Mouse (Mus musculus): ENCODE measurements around the gene Gm43518. TPM values are rescaled to one million over a fixed set of nuclear protein-coding genes. Genes with fewer than 3 reads are reported as not detected.

Gm43518 gene
- polyA plus RNA-seq, 1 experiment: 0.64 TPM

GRCm38 (mm10) chr5:123931131-123931530 is 3.9 kb downstream of the Gm43518 start:
- H3K27ac ChIP-seq (ENCODE audit: insufficient read depth, low read depth, low read length): peak overlapping the region; percentile 96; the same call in 1 of the 2 replicates
- TF ChIP-seq POLR2A (IDR thresholded peaks at IDR 0.05; ENCODE audit: low read depth, low read length) (no peak), CTCF (conservative IDR thresholded peaks at IDR 0.05; ENCODE audit: insufficient read depth, insufficient read length, low read depth, low read length) (no peak)
- whole genome bisulfite sequencing: 41% methylated on average over 13 of the region's 13 CpGs
- H3K36me3 ChIP-seq (ENCODE audit: control insufficient read depth, insufficient read depth, low read length): no peaks in the 10 kb centered on the region; the same call in 1 of the 2 replicates
- no peaks in the 10 kb centered on the region for H3K27me3 ChIP-seq (replicated peaks; ENCODE audit: control insufficient read depth, insufficient read depth, low read length)
- 0 out of 2 replicates have a peak, but pooled peaks cover 5% of the 10 kb centered on the region for H3K4me1 ChIP-seq (ENCODE audit: control insufficient read depth, insufficient read depth, low read length)
- DNase-seq: no peak
- peak overlapping the region; percentile 81; the same call in 1 of the 2 replicates for H3K4me3 ChIP-seq (ENCODE audit: insufficient read depth, low read depth, low read length)

- no peaks in the 10 kb centered on the region for H3K36me3 ChIP-seq (ENCODE audit: control insufficient read depth, insufficient read depth, low read length)
- 0 out of 2 replicates have a peak, but pooled peaks cover 5% of the 10 kb centered on the region for H3K4me1 ChIP-seq (ENCODE audit: control insufficient read depth, insufficient read depth, low read length)
- DNase-seq: no peak
- no peak overlapping the region for H3K4me3 ChIP-seq (ENCODE audit: insufficient read depth, low read depth, low read length)
- H3K27ac ChIP-seq (ENCODE audit: insufficient read depth, low read depth, low read length): no peak overlapping the region
- H3K27me3 ChIP-seq (replicated peaks; ENCODE audit: control insufficient read depth, insufficient read depth, low read length): no peaks in the 10 kb centered on the region
- TF ChIP-seq POLR2A (IDR thresholded peaks at IDR 0.05; ENCODE audit: low read depth, low read length) (no peak), CTCF (conservative IDR thresholded peaks at IDR 0.05; ENCODE audit: insufficient read depth, insufficient read length, low read depth, low read length) (no peak)
Observed at GRCm38 (mm10) chr5:123932927-123933326, 5.7 kb downstream of the Gm43518 start.

- H3K4me3 ChIP-seq (ENCODE audit: insufficient read depth, low read depth, low read length): no peak overlapping the region
- WGBS: 89% methylated on average over 12 of the region's 12 CpGs
- H3K4me1 ChIP-seq (ENCODE audit: control insufficient read depth, insufficient read depth, low read length): 0 out of 2 replicates have a peak, but pooled peaks cover 5% of the 10 kb centered on the region
- no peak overlapping the region for H3K27ac ChIP-seq (ENCODE audit: insufficient read depth, low read depth, low read length)
- no peak for DNase-seq
- no peaks in the 10 kb centered on the region for H3K27me3 ChIP-seq (replicated peaks; ENCODE audit: control insufficient read depth, insufficient read depth, low read length)
- TF ChIP-seq CTCF (conservative IDR thresholded peaks at IDR 0.05; ENCODE audit: insufficient read depth, insufficient read length, low read depth, low read length): no peak
- no peak for TF ChIP-seq POLR2A (IDR thresholded peaks at IDR 0.05; ENCODE audit: low read depth, low read length)
- H3K36me3 ChIP-seq (ENCODE audit: control insufficient read depth, insufficient read depth, low read length): no peaks in the 10 kb centered on the region
Observed at GRCm38 (mm10) chr5:123933556-123933955, 6.3 kb downstream of the Gm43518 start.

GRCm38 (mm10) chr5:123933957-123934591 is 6.9 kb downstream of the Gm43518 start:
- no peak overlapping the region for H3K27ac ChIP-seq (ENCODE audit: insufficient read depth, low read depth, low read length)
- 41% methylated on average over 18 of the region's 18 CpGs for WGBS
- no peaks in the 10 kb centered on the region for H3K27me3 ChIP-seq (replicated peaks; ENCODE audit: control insufficient read depth, insufficient read depth, low read length)
- no peak overlapping the region for H3K4me3 ChIP-seq (ENCODE audit: insufficient read depth, low read depth, low read length)
- peak; percentile 21 for DNase-seq
- H3K36me3 ChIP-seq (ENCODE audit: control insufficient read depth, insufficient read depth, low read length): no peaks in the 10 kb centered on the region
- TF ChIP-seq POLR2A (IDR thresholded peaks at IDR 0.05; ENCODE audit: low read depth, low read length) (no peak), CTCF (conservative IDR thresholded peaks at IDR 0.05; ENCODE audit: insufficient read depth, insufficient read length, low read depth, low read length) (peak; percentile 52)
- 0 out of 2 replicates have a peak, but pooled peaks cover 5% of the 10 kb centered on the region for H3K4me1 ChIP-seq (ENCODE audit: control insufficient read depth, insufficient read depth, low read length)

- H3K27me3 ChIP-seq (replicated peaks; ENCODE audit: control insufficient read depth, insufficient read depth, low read length): no peaks in the 10 kb centered on the region
- WGBS: 94% methylated on average over 5 of the region's 5 CpGs
- DNase-seq: no peak
- H3K27ac ChIP-seq (ENCODE audit: insufficient read depth, low read depth, low read length): no peak overlapping the region
- H3K4me3 ChIP-seq (ENCODE audit: insufficient read depth, low read depth, low read length): no peak overlapping the region
- H3K36me3 ChIP-seq (ENCODE audit: control insufficient read depth, insufficient read depth, low read length): no peaks in the 10 kb centered on the region
- TF ChIP-seq POLR2A (IDR thresholded peaks at IDR 0.05; ENCODE audit: low read depth, low read length): no peak
- TF ChIP-seq CTCF (conservative IDR thresholded peaks at IDR 0.05; ENCODE audit: insufficient read depth, insufficient read length, low read depth, low read length): no peak
- H3K4me1 ChIP-seq (ENCODE audit: control insufficient read depth, insufficient read depth, low read length): 0 out of 2 replicates have a peak, but pooled peaks cover 5% of the 10 kb centered on the region
Observed at GRCm38 (mm10) chr5:123935931-123936330, 8.7 kb downstream of the Gm43518 start.

- H3K27ac ChIP-seq (ENCODE audit: insufficient read depth, low read depth, low read length): no peak overlapping the region
- no peak for TF ChIP-seq CTCF (conservative IDR thresholded peaks at IDR 0.05; ENCODE audit: insufficient read depth, insufficient read length, low read depth, low read length)
- H3K27me3 ChIP-seq (replicated peaks; ENCODE audit: control insufficient read depth, insufficient read depth, low read length): no peaks in the 10 kb centered on the region
- H3K4me1 ChIP-seq (ENCODE audit: control insufficient read depth, insufficient read depth, low read length): no peaks in the 10 kb centered on the region
- WGBS: 84% methylated on average over 5 of the region's 5 CpGs
- no peaks in the 10 kb centered on the region for H3K36me3 ChIP-seq (ENCODE audit: control insufficient read depth, insufficient read depth, low read length)
- no peak for DNase-seq
- no peak overlapping the region for H3K4me3 ChIP-seq (ENCODE audit: insufficient read depth, low read depth, low read length)
Observed at GRCm38 (mm10) chr5:123938479-123938878, 11.3 kb downstream of the Gm43518 start.

- no peak for TF ChIP-seq CTCF (conservative IDR thresholded peaks at IDR 0.05; ENCODE audit: insufficient read depth, insufficient read length, low read depth, low read length)
- no peak for TF ChIP-seq POLR2A (IDR thresholded peaks at IDR 0.05; ENCODE audit: low read depth, low read length)
- H3K4me1 ChIP-seq (ENCODE audit: control insufficient read depth, insufficient read depth, low read length): no peaks in the 10 kb centered on the region
- 70% methylated on average over 4 of the region's 4 CpGs for WGBS
- no peak for DNase-seq
- H3K27me3 ChIP-seq (replicated peaks; ENCODE audit: control insufficient read depth, insufficient read depth, low read length): no peaks in the 10 kb centered on the region
- no peaks in the 10 kb centered on the region for H3K36me3 ChIP-seq (ENCODE audit: control insufficient read depth, insufficient read depth, low read length)
- H3K27ac ChIP-seq (ENCODE audit: insufficient read depth, low read depth, low read length): no peak overlapping the region
- H3K4me3 ChIP-seq (ENCODE audit: insufficient read depth, low read depth, low read length): no peak overlapping the region
Observed at GRCm38 (mm10) chr5:123946546-123946945, 19.3 kb downstream of the Gm43518 start.

All from kidney, adult 2 months (tissue).